Mouse (Mus musculus) thymus, adult 2 months (tissue): Measurements from ENCODE around the gene Slc6a9.

Experiments
- CTCF ChIP-seq: fragments of 200-500 bp; IDR thresholded peaks from 2 replicates; pipeline ENCODE4 v1.5.1; 2012; ENCODE audit warnings: mild to moderate bottlenecking, control low read depth, low read length, moderate library complexity, borderline replicate concordance; ENCODE audit not compliant: control insufficient read depth, poor library complexity, insufficient read depth; ENCODE audit errors: extremely low read depth
- POLR2A ChIP-seq: fragments of 200-500 bp; IDR thresholded peaks from 2 replicates; pipeline ENCODE4 v1.6.1; 2012; ENCODE audit warnings: mild to moderate bottlenecking, low read length, control low read depth, moderate library complexity; ENCODE audit not compliant: control insufficient read depth, poor library complexity, insufficient read depth; ENCODE audit errors: extremely low read depth

GRCm38 (mm10) chr4:117852152-117852868 lies 18.0 kb downstream of the Slc6a9 start:
- TF ChIP-seq POLR2A: no peak
- TF ChIP-seq CTCF: no peak
